Mouse (Mus musculus) left cerebral cortex, adult 2 months (tissue): ENCODE measurements at regions not wholly inside any gene's neighbourhood (a gene's known extent, or its start where the extent isn't known, plus 50 kb on each side); places are given as distances from the start of the nearest gene placed in this dataset.
"Not testable (repeated sequence)": the region's sequence is repeated elsewhere in the genome, so short reads cannot be mapped to it uniquely, and the experiment has no call there.

ENCODE experiments used
- DNase-seq, 2 experiments: peaks; one replicate each; pipeline ENCODE4 v3.0.0; 2021 to 2022; ENCODE audit warnings: low spot score in 2 of 2, mixed read lengths in 1 of 2; ENCODE audit errors: extremely low spot score in 1 of 2
- H3K27ac ChIP-seq: fragments of 200-600 bp; 2 replicates; pipeline ENCODE4 v1.8.1; 2022
- H3K4me3 ChIP-seq: fragments of 200-600 bp; 2 replicates; pipeline ENCODE4 v1.8.1; 2022
- CTCF ChIP-seq: fragments of 200-600 bp; IDR thresholded peaks from 2 replicates; pipeline ENCODE4 v1.8.1; 2022; ENCODE audit warnings: antibody characterized with exemption, mild to moderate bottlenecking, moderate library complexity
- intact Hi-C: fragments of 180-260 bp; cut with DNase I; formaldehyde crosslinking; loops from one replicate; pipeline ENCODE4 v1.15.1; 2025

DNA sequence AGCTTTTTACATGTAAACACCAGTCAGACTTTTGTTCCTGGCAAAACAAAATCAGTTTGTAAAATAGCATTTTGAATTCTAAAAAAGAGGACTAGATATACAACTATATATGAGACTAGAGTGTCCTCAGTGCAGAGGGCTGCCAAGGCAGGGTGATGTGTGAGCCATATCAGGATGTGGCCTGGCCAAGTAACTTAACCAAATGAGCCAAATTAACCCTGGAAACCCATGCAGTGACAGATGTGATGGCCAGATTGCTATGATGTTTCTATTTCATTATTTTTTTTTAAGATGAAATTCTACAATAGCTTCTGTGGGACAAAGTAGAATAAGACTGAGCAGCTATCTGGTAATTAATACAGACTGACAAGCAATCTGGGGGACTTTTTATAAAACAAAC lies 181.8 kb downstream of the Nova1 start:
- H3K4me3 ChIP-seq: no peak overlapping the region
- intact Hi-C loops: loop anchor here (10.0 kb wide), 2 partner anchors 712 to 1508 kb away; no protein-coding TSS in a partner anchor
- TF ChIP-seq CTCF: no peak
- DNase-seq: no peak
- H3K27ac ChIP-seq: no peak overlapping the region

DNA sequence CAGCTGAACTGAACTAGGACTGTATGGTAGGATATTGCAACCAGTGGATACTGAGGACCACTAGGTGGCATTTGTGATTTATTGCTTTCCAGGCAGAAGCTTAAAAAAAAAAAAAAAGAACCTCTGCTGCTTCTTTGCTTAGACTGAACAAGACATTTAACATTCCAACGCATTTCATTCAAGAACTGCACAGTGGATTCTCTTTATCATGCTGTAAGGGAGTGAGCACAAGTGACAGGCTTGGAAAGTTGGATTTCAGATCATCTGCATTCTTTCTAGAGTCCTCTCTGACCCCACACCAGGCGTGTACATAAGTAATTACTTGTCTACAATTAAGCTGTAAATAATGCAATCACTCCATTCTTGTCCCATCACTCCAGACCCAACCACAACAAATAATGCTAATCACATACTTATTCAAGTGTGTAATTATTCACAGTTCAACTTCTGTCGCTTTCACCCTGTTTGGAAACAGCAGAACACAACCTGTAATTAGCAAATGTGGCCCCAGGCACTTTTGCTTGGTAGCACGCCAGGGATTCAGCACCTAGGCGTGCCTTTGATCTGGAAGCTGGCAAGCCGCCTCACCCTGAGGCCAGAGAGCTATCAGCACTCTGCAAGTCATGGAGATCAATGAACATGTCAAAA lies 183.5 kb downstream of the Nova1 start:
- TF ChIP-seq CTCF: peak; percentile 65
- Histone ChIP-seq H3K27ac (no peak overlapping the region), H3K4me3 (no peak overlapping the region)
- intact Hi-C loops: loop anchor here (2.0 to 10.0 kb wide), 3 partner anchors 678 to 1510 kb away; no protein-coding TSS in a partner anchor
- DNase-seq: peak in 1 of 2 experiments; percentile 20

DNA sequence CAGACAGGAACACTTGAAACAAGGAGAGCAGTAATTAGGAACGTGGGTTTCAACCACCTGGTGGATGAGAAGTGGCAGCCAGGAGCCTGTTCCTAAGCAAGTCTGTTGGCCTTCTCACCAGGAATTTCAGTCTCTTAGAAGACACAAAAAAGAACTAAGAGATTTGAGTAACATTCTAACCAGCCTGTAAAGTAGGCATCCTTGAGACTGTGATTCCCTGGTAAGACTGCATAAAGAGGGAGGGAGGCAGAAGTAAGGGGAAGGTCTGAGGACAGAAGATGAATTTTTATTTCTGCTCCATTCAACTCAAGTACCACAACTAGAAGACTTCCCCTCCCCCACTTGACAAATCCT lies 184.0 kb downstream of the Nova1 start:
- no peak for TF ChIP-seq CTCF
- Histone ChIP-seq H3K4me3 (no peak overlapping the region), H3K27ac (no peak overlapping the region)
- no peak for DNase-seq
- intact Hi-C loops: loop anchor here (2.0 to 10.0 kb wide), 3 partner anchors 678 to 1510 kb away; no protein-coding TSS in a partner anchor

DNA sequence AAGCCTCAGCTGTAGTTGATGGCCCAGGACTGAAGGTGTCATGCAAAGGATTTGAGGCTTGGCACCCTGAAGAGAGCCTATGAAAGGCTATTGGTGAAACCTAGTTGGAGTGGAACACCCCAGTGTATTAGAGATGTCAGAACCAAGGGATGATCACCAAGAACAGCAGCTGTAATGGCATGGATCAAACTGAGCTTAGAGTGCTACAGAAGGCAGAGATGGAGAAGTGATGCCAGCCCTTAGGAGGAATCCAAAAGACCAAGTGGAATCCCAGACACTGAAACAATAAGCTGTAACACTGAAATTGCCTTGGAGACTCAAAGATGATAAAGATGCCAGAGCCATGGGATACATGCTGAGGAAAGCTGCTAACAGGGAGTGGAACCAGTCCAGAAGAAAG lies 186.3 kb downstream of the Nova1 start:
- not testable (repeated sequence) for H3K4me3 ChIP-seq, H3K27ac ChIP-seq, DNase-seq
- intact Hi-C loops: loop anchor here (10.0 kb wide), 2 partner anchors 708 to 1512 kb away; no protein-coding TSS in a partner anchor

DNA sequence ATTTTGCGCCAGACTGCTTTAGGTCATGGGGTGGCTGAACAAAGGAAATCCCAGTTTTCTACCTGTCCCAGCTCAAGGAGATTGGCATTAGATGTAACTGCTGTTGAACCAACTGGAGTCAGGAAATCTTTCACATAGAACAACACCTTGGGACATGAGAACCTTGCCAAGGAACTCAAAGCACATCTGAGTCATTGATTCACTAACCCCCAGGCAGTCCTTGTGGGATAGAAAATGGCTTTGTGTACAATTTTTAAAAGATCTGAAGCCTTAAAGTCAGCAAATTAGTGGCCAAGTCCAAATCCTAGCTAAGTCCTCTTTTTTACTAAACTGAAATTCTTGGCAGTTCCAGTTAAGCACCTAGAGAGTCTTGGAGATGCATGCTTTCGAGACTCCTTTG lies 191.4 kb downstream of the Nova1 start:
- no peak for TF ChIP-seq CTCF
- intact Hi-C loops: no loop called here
- Histone ChIP-seq H3K4me3 (no peak overlapping the region), H3K27ac (no peak overlapping the region)
- no peak for DNase-seq

DNA sequence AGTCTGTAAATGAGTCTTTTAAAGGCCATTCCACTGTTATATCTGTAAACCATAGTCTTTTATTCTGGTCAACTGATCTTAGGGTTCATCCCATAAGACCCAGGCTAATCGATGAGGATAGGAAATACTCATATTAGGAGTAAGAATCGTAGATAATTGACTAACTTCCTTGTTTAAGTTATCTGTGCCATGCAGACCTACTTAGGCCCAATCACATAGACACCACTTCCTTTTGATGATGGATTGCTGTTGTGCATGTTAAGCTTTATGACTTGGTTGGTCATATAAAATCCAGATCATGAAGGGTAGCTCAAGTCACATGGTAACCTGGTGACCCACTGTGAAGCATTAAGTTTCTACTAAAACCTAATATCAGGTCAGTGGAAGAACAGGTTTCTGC lies 207.3 kb downstream of the Nova1 start:
- intact Hi-C loops: no loop called here
- TF ChIP-seq CTCF: no peak
- H3K27ac ChIP-seq: no peak overlapping the region

DNA sequence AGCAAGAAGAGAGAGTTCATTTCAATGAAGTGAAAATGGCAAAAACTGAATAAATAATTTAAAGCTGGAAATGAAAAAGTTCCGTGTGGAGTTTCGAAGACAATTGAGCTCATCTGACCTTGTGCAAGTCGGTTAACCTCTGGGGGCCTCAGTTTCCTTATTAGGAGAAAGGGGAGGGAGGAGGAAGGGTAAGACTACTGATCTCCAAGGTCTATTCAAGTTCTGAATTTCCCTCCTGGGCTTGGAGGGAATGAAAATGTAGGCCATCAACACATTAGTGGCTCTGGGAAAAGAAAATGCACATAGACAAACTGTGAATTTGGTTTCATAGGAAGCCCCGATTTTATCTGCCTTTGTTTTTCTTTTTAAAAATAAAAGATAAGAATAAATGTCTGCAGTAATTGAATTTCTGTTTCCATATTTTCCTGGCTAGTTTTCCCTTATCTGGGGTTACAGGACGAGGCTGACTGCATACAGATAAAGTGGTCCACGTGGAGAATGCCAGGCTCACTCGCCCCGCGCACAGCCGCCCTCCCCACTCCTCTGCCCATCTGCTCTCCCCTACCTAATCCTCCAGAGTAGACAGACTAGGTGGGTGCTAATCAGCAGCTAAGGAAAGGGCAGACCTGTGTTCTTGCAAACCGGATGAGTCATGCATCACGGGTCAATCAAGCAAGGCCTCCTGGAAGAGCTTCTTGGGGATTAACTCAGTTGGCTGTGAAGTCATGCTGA lies 209.0 kb downstream of the Nova1 start:
- intact Hi-C loops: no loop called here
- no peak for DNase-seq
- TF ChIP-seq CTCF: no peak
- Histone ChIP-seq H3K27ac (no peak overlapping the region), H3K4me3 (no peak overlapping the region)

More for the DNA sequence above, 207.3 kb downstream of the Nova1 start:
- DNase-seq: no peak
- no peak overlapping the region for H3K4me3 ChIP-seq

DNA sequence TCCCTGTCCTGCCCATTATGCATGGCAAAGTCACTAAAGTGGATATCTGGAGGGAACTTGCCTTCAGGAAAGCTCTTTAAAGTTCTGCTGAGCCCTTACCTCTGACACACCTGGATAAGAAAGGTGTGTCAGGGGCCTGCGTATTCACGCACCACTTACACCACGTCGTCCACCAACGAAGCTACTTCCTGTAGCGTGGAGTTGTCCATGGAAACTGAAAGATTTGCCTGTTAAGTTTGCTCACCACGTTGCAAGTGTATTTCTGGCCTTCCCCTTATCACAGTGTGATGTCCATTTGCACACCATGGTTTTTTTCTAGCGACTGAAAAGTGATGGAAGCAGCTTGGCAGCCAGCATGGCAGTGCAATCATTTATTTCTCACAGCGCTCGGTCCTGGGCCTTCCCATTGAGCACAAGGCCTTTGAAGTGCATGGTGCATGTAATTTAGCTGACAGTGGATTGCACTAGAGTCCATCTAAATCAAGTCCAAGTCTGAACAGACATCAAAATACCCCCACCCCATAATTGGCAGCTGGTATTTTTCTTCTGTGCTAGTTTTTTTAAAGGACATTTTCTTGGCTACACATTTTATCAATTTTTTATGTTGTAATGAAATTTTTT lies 210.3 kb downstream of the Nova1 start:
- no peak for DNase-seq
- Histone ChIP-seq H3K27ac (no peak overlapping the region), H3K4me3 (no peak overlapping the region)
- TF ChIP-seq CTCF: no peak
- intact Hi-C loops: no loop called here

DNA sequence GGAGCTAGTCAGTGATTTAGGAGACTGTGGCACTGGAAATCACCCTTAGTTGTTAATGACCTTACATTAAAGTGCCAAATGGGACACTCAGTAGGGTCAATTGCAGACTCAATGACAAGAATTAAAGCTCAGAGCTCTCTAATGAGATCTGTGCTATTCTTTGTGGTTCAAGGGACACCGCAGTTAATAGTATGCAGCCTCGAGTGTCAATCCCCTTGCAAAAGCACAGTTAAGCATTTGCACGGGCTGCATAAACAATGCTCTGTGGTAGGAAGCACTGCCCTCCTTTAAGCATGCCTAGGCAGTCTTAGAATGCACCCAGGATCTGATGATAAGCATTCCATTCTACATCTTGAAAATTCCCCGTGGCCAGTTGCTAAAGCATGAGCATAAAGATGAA lies 221.5 kb downstream of the Nova1 start:
- TF ChIP-seq CTCF: no peak
- DNase-seq: no peak
- Histone ChIP-seq H3K27ac (no peak overlapping the region), H3K4me3 (no peak overlapping the region)
- intact Hi-C loops: no loop called here

DNA sequence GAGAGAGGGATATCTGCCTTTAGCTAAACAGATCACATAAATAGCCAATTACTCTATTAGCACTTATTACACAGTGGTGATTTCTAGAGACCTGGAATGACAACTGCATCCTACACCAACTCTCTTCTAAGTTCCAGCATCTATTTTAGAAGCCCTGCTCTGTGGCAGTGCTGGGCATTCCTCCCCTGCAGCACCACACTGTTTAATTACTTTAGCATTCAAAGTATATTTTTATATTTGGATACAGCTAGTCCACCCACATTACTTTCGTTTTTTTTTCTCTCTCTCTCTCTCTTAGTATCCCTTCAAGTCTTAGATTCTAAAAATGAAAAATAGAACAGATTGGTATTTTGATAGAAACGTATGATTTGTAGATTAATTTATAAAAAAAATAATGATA lies 250.1 kb downstream of the Nova1 start:
- DNase-seq: no peak
- intact Hi-C loops: no loop called here
- H3K27ac ChIP-seq: no peak overlapping the region

DNA sequence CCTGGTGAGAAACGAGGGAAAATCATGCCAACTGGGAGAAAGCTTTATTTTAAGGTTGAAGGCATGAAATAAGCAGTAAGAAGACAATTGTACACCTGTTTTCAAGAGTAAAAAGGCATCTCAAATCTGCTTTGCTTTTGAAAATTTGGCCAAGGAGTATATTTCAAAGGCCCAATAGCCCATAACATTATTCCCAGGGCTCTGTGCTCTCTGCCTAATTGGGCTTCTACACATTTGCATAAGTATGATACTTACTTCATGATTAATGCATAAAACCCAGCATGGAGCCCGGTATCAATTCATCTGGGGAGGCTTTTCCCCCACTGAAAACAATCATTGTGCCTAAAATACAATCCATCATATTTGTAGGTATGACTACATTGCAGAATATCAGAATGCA lies 252.4 kb downstream of the Nova1 start:
- no peak overlapping the region for H3K4me3 ChIP-seq
- intact Hi-C loops: no loop called here
- no peak for TF ChIP-seq CTCF
- no peak overlapping the region for H3K27ac ChIP-seq
- DNase-seq: no peak

More for the DNA sequence above, 250.1 kb downstream of the Nova1 start:
- TF ChIP-seq CTCF: no peak
- H3K4me3 ChIP-seq: no peak overlapping the region

DNA sequence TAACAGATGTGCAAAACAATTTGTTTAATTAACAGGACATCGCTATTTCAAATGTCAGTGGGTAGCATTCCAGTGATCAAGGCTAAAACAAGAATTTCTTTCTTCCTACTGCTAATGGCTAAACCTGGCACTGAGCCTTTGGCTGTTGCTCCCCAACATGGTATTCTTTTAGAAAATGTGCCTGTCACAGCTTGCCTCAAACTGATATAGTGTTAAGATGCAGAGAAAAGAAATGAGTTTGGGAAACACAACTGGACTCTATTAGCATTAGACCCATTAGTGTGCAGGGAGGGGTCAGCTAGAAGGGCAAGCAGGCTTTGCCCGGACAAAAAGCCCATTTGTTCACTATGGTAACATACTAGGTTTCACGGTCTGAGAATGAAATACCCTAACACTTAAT lies 297.8 kb downstream of the Nova1 start:
- TF ChIP-seq CTCF: no peak
- peak in 1 of 2 experiments; percentile 8 for DNase-seq
- no peak overlapping the region for H3K4me3 ChIP-seq
- intact Hi-C loops: no loop called here
- H3K27ac ChIP-seq: no peak overlapping the region
